Mouse (Mus musculus): ENCODE measurements around the gene Dpagt1.
"Not testable (repeated sequence)": the region's sequence is repeated elsewhere in the genome, so short reads cannot be mapped to it uniquely, and the experiment has no call there.

Dpagt1 gene

GRCm38 (mm10) chr9:44325768-44326370, at the start of gene Dpagt1:
TSS of gene Dpagt1 (plus strand) at chr9:44326019.
- peak; percentile 27 for DNase-seq (ENCODE audit: inconsistent ontology term)

- no peak for DNase-seq (ENCODE audit: inconsistent ontology term)
Observed at GRCm38 (mm10) chr9:44283183-44283582, 42.6 kb upstream of the Dpagt1 start.

- peak; percentile 14 for DNase-seq (ENCODE audit: inconsistent ontology term)
Observed at GRCm38 (mm10) chr9:44286256-44286850, 39.5 kb upstream of the Dpagt1 start.

- peak; percentile 15 for DNase-seq (ENCODE audit: inconsistent ontology term)
Observed at GRCm38 (mm10) chr9:44287003-44287400, 38.8 kb upstream of the Dpagt1 start.

GRCm38 (mm10) chr9:44287401-44288075, 38.3 kb upstream of the Dpagt1 start:
- peak; percentile 56 for DNase-seq (ENCODE audit: inconsistent ontology term)

- DNase-seq (ENCODE audit: inconsistent ontology term) = peak; percentile 60
Observed at GRCm38 (mm10) chr9:44288076-44288958, 37.5 kb upstream of the Dpagt1 start, which contains the start of gene Abcg4. TSS of gene Abcg4 (minus strand) at chr9:44288615.

- no peak for DNase-seq (ENCODE audit: inconsistent ontology term)
Observed at GRCm38 (mm10) chr9:44288959-44289291, 36.9 kb upstream of the Dpagt1 start.

- DNase-seq (ENCODE audit: inconsistent ontology term) = no peak
Observed at GRCm38 (mm10) chr9:44292490-44292889, 33.3 kb upstream of the Dpagt1 start.

GRCm38 (mm10) chr9:44300001-44300400, 25.8 kb upstream of the Dpagt1 start:
- not testable (repeated sequence) for DNase-seq (ENCODE audit: inconsistent ontology term)

GRCm38 (mm10) chr9:44305466-44306079, 20.2 kb upstream of the Dpagt1 start, which contains the start of gene Hinfp:
TSS of gene Hinfp (minus strand) at chr9:44305671.
- DNase-seq (ENCODE audit: inconsistent ontology term) = peak; percentile 99

- no peak for DNase-seq (ENCODE audit: inconsistent ontology term)
Observed at GRCm38 (mm10) chr9:44306532-44306931, 19.3 kb upstream of the Dpagt1 start.

- DNase-seq (ENCODE audit: inconsistent ontology term) = no peak
Observed at GRCm38 (mm10) chr9:44307248-44307647, 18.6 kb upstream of the Dpagt1 start.

GRCm38 (mm10) chr9:44309756-44310155, 16.1 kb upstream of the Dpagt1 start:
- DNase-seq (ENCODE audit: inconsistent ontology term) = no peak

GRCm38 (mm10) chr9:44310750-44311135, 15.1 kb upstream of the Dpagt1 start:
- DNase-seq (ENCODE audit: inconsistent ontology term) = no peak

- DNase-seq (ENCODE audit: inconsistent ontology term) = no peak
Observed at GRCm38 (mm10) chr9:44311136-44312134, 14.4 kb upstream of the Dpagt1 start.

GRCm38 (mm10) chr9:44313476-44314256, 12.2 kb upstream of the Dpagt1 start:
- no peak for DNase-seq (ENCODE audit: inconsistent ontology term)

GRCm38 (mm10) chr9:44314257-44314547, 11.6 kb upstream of the Dpagt1 start:
- DNase-seq (ENCODE audit: inconsistent ontology term) = no peak

- no peak for DNase-seq (ENCODE audit: inconsistent ontology term)
Observed at GRCm38 (mm10) chr9:44314910-44315309, 10.9 kb upstream of the Dpagt1 start.

- DNase-seq (ENCODE audit: inconsistent ontology term) = no peak
Observed at GRCm38 (mm10) chr9:44317452-44317851, 8.4 kb upstream of the Dpagt1 start.
